Mouse (Mus musculus): ENCODE measurements around the gene Cxcr5. TPM values are rescaled to one million over a fixed set of nuclear protein-coding genes. Genes with fewer than 3 reads are reported as not detected.

Cxcr5 gene
- under 1 TPM in 1 of 2 experiments, not detected in 1; 0.23 TPM for total RNA-seq (2021)
- long read RNA-seq, experiment 1, partial matches to known transcripts: 0 of 1 reads
- long read RNA-seq, experiment 1, other reads (novel, unspliced or antisense): 1 of 1 reads
- long read RNA-seq, experiment 2: 0 reads

DNA sequence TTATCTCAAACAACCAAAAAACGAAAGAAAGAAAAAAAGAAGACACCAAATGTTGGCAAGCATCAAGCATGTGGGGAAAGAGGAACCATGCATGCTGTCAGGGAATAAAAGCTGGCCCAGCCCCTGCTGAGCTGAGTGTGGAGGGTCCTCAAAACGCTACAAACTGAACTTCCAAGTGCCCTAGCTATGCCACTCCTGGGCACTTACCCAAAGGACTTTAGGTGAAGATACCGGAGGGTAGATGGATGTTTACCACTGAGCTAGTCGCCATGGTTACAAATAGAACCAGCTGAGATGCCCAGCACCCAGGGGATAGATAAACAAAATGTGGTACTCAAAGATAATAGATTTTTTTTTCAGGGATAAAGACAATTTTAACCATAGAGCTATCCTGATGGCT, at the start of gene Cxcr5:
Gene Cxcr5, minus strand, starts transcription at position 281 of the 400 bp plus-strand sequence.
- no peak for DNase-seq (ENCODE audit: low spot score in 2 of 2)

- no peak for DNase-seq (ENCODE audit: low spot score in 2 of 2)
Measured at GRCm38 (mm10) chr9:44610371-44610770, 48.7 kb upstream of the Cxcr5 start.

DNA sequence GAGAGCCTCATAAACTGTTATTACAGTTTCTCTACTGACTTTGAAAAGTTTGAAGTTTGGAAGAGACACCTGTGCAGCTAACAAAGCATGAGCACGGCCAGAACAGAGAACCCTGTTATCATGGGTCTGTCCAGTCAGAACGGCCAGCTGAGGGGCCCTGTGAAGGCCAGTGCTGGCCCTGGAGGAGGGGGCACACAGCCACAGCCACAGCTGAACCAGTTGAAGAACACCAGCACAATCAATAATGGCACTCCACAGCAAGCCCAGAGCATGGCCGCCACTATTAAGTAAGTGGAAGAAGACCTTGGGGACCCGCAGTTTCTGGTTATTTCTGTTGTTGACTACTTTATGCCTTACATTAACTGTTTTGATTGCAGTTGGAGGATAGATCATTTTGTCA, 45.6 kb upstream of the Cxcr5 start:
- no peak for DNase-seq (ENCODE audit: low spot score in 2 of 2)

GRCm38 (mm10) chr9:44606646-44607045, 45.0 kb upstream of the Cxcr5 start:
- no peak for DNase-seq (ENCODE audit: low spot score in 2 of 2)

DNA sequence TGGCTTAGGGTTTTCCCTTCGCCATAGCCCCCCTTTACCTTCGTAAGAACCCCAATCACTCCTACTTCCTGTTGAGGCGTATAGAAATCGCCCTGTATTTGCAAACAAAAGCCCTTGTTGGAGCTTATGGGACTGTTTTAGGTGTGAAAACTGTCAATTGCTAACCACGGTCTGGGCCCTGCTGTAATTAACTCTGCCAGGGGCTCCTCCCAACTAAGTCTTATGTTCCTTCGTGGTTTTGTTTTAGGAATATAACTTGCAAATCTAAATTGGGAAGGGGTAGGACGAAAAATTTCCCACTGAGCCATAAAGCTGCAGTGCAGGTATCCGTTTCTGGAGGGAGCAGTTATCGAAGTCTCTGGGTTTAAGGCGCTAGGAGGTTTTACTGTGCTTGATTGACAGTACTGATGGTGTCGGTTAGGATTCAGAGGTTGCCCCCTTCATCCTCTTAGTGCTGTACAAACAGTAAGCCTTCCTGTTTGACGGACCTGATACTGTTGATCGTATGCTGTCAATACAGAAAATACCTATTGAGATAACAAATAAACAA, 44.0 kb upstream of the Cxcr5 start:
- DNase-seq (ENCODE audit: low spot score in 2 of 2): no peak

DNA sequence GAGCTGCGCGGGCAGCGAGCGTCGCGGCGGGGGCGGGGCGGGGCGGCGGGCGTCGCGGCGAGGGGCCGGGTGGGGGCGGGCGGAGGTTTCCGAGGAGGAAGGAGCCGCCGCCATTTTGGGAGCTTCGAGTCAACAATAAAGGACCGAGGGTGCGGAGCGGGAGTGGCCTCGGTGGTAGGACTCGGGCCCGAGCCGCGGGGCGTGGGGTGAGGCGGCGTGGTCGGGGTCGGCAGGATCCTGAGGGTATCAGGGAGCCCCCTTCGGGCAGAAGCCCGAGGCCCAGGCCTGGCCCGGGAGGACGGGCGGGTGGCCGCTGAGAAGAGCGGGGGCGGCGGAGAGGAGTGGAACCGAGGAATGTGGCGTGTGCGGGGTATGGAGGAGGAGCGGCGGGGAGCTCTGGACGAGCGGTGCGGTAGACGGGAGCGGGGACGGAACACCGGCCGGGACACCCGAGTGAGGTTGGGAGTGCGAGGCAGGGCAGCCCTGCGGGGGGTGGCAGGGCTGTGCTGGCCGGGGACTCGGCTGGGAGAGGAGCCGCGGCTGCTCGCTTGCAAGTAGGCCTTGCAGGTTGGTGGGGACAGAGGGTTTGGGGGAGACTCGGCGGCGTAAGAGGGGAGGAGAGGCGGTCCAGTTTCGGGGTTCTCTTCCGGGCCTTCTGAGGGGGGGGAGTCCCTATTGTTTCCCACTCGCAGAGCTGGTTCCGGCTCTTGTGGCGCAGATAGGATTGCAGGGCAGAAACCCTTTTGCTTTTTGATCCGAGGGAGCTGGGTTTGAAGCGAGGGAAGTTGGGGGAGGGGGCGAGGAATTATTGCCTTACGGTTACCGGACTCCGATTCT, 43.3 kb upstream of the Cxcr5 start, which contains the start of gene Ddx6:
Gene Ddx6, plus strand, starts transcription at position 114 of the 837 bp plus-strand sequence.
- DNase-seq (ENCODE audit: low spot score in 2 of 2): peak; percentile 35 to 53

DNA sequence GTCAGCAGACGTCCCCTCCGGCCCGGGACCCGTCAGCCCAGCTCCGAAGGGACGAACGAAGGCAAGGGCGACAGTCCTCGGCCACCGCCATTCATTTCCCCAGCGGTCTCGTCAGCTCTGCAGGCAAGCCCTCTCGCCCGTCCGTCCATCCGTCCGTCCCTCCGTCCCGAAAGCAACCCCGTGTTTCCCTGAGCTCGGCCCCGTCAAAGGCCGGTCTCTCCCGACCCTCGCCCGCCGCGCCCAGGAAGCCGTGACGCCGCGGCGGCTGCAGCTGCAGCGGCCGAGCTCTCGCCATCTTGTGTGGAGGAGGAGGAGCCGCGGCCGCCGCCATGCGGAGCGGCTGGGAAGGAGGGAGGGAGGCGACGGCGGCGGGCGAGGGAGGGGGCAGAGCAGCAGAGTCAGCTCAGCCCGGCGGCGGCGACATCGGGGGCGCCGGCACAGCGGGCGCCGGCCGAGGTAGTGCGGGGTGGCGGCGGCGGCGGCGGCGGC, 42.7 kb upstream of the Cxcr5 start:
- DNase-seq (ENCODE audit: low spot score in 2 of 2): peak; percentile 59 to 63

DNA sequence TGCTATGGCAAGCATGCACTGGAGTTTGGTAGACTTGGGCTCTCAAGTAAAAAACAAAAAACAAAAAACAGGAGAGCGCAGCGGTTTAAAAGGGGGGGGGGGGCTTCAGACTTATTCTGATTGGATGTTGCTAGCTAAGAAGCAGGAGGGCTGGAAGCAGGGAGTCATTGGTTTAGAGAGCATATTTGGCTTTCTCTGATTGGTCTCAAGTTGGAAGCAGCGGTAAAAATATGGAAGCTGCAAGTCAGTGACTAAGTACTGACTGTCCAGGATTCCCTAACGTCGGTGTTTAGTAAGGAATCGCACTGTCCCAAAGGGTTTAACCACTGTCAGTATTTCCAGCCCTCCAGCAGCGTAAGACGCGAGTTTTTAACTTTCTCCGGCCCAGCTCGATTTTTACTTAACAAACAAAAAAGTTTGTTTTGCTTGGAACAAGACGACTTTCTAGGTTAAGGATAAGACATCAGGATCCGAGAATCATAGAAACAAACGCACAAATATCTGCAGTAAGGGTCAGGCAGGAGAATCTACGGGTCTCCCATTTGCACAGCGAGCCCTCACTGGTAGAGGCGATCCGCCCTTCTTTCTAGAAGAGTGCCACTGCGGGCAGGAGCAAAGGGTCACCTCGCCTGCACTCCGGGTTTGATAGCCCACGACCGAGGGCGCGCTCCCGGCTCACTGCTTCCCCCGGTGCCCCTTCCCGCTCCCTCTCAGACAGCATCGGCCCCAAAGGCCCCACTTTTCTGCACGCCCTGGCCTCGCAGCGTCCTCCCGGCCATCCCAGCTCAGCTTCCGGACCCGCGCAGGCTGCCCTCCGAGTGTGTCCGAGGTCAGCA, 42.0 kb upstream of the Cxcr5 start:
- no peak for DNase-seq (ENCODE audit: low spot score in 2 of 2)

GRCm38 (mm10) chr9:44602766-44603165, 41.1 kb upstream of the Cxcr5 start:
- DNase-seq (ENCODE audit: low spot score in 2 of 2): no peak

- no peak for DNase-seq (ENCODE audit: low spot score in 2 of 2)
Measured at GRCm38 (mm10) chr9:44600801-44601200, 39.1 kb upstream of the Cxcr5 start.

GRCm38 (mm10) chr9:44599616-44600015, 37.9 kb upstream of the Cxcr5 start:
- DNase-seq (ENCODE audit: low spot score in 2 of 2): no peak

DNA sequence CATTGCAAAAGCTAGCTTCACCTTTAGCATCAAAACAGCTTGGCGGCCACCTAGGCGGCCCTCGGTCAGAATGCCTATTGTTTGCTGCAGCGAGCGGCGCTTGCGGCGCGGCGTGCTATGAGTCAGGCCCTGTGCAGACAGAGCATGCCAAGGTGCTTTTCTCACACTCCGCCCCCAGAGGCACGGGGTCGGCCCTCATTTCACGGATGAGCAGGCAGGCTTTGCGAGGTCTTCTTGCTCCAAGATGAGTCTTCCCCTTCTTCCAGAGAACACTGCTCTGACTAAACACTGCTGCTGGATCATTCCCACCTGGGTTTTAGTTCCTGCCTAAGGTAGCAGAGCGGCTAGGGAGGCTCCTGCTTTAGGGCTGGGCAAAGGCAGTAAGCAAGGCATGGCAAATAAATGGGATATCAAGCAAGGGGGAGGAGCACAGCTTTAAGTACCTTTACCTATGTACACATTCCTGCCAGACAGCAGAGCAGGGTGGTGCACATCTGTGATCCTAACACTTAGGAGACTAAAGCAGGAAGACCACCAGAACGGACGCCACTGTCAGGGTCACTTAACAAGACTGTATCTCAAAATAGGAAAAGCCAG, 37.3 kb upstream of the Cxcr5 start:
- DNase-seq (ENCODE audit: low spot score in 2 of 2): no peak

- DNase-seq (ENCODE audit: low spot score in 2 of 2): no peak
Measured at GRCm38 (mm10) chr9:44597742-44598141, 36.1 kb upstream of the Cxcr5 start.

DNA sequence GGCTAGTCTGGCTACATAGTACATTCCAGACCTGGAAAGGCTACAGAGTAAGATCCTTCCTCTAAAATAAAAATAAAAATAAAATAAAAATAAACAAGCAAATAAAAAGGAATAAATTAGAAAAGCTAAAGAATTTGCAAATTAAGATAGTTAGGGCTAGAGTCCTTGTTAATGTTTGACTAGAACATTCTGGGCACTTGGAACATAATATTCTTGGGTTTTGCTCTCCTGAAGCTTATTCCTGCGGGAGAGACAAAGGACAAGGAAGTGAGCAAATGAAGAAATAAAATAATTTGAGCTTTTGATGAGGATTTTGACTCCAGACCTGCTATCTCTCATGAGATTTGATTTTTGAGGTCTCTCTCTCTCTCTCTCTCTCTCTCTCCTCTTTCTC, 33.9 kb upstream of the Cxcr5 start:
- no peak for DNase-seq (ENCODE audit: low spot score in 2 of 2)

DNA sequence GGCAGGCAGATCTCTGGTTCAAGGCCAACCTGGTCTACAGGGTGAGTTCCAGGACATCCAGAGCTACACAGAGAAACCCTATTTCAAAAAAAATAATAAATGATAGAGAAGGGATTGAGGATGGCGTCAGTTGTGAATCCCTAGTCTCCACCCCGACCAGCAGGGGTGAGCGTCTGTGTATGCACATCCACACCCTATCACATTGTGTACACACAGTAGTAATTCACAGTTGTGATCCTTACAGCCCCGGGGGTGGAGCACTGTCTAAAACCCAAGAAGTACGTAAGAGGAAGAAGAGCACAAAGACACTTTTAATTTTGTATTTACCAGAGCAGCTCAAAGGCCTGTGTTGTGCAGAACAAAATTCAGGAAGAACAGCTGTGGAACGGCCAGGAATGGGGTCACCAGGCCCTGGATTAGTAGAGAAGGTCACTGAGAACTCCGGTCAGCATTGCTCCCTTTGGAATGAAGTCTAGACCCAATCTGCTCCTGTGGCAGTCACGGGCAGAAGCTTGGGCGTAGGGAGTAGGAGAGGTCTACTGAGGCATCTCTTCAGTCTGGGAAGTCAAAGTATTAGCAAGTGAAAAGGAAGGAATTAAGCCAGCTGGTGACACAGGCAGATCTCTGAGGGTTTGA, 33.3 kb upstream of the Cxcr5 start:
- DNase-seq (ENCODE audit: low spot score in 2 of 2): no peak

DNA sequence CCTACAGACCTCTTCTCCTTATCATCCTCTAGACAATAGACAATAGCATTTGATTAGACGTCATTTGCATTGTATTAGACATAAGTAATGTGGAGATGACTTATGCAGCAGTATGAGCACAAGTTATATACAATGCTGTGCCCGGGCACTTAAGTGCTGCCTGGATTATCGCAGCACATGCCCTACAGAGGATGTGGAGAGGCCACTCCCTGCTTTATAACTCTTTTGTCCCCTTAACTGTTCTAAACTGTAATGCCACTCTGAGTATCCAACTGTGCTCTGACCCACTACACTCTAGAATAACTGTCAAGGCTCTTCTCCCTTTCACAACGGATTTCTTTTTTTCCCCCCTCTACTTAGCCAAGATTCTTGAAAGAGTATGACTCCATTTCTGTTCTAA, 32.2 kb upstream of the Cxcr5 start:
- DNase-seq (ENCODE audit: low spot score in 2 of 2): no peak

DNA sequence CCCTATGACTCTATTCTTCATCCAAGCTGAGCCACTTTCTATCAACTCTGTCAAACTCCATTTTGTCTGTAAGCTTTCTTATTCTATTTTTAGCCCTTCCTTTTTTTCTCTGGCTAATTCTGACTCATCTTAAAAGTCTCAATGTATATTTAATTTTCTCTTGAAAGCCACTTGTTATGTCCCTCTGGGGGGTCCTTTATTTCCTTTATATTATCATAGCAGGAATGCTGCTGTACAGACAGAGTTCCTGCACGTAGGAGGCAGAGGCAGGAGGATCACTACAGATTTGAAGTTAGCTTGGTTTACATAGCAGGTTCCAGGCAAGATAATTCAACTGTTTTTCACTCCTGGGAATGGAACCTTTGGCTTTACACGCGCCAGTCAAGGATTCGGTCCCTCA, 31.5 kb upstream of the Cxcr5 start:
- no peak for DNase-seq (ENCODE audit: low spot score in 2 of 2)

DNA sequence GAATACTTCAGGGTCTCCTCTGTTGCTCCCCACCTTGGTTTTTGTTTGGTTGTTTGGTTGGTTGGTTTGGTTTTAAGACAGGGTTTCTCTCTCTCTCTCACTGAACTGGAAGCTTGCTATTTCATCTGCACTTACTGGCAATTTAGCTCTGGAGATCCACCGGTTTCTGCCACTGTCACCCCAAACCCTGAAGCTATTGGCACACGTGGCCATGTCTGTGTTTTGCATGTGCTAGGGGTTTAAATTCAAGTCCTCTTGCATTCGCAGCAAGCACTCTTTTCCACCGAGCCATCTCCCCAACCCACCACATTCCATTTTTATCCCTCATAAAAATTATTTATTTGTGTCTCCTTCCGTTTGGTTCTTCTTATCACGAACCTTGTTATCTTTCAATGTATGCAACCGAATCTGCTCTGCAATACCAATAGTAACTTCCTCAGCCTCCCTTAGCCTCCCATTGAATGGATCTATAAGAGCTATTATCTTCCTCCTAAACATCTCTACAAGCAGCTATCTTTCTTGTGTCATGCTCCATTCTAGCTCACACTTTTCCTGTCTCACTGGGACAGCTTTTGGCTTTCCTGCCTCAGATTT, 30.0 kb upstream of the Cxcr5 start:
- DNase-seq (ENCODE audit: low spot score in 2 of 2): no peak

DNA sequence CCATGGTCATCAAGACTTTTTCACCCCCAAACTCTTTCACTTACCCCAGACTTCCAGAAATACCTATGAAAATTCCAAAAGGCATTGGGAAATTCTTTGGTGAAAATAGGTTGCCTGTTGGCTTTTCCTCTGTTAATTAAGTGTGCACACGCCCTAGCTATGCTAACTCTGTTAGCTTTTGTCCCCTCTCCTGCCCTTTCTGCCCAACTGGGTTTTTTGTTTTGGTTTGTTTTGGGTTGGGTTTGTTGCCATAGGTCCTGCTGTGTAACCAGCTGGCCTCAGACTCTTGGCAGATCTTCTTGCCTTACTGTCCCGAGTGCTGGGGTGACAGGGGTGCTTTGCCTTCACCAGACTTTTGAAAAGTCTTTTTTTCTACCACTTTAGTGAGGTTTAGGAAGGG, 29.3 kb upstream of the Cxcr5 start:
- no peak for DNase-seq (ENCODE audit: low spot score in 2 of 2)

- DNase-seq (ENCODE audit: low spot score in 2 of 2): no peak
Measured at GRCm38 (mm10) chr9:44589095-44589494, 27.4 kb upstream of the Cxcr5 start.
